Mouse (Mus musculus): ENCODE results near the gene Pla2g6. TPM values are rescaled to one million over a fixed set of nuclear protein-coding genes. Genes with fewer than 3 reads are reported as not detected.

Pla2g6 gene
- polyA plus RNA-seq, 1 experiment from 2014 or later = 24.0 TPM

DNA sequence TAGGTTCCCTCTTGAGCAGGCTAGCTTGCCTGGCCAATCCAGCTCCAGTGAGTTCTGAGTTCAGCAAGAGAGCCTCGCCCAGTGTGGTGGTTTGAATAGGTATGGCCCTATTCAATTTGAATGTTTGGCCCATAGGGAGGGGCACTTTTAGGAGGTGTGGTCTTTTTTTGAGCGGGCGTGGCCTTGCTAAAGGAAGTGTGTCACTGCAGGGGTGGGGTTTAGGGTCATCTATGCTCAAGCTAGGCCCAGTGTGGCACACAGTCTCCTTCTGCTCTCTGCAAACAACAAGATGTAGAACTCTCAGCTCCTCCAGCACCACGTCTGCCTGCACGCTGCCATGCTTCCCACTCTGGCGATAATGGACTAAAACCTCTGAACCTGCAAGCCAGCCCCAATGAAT, 64.5 kb downstream of the Pla2g6 start:
- no peak for ATAC-seq (ENCODE audit: low read depth)
- peaks cover 9% of the 10 kb centered on the region for H3K4me1 ChIP-seq (ENCODE audit: control insufficient read depth, insufficient read depth, low read length)
- H3K4me2 ChIP-seq (ENCODE audit: low read depth, low read length) = no peak overlapping the region
- 91% methylated on average over 6 of the region's 6 CpGs for WGBS
- no peaks in the 10 kb centered on the region for H3K9me3 ChIP-seq (ENCODE audit: control insufficient read depth, low read length)
- no peak overlapping the region for H3K9ac ChIP-seq (replicated peaks; ENCODE audit: low read depth, low read length)
- H3K27ac ChIP-seq (ENCODE audit: low read depth, low read length) = no peak overlapping the region
- H3K4me3 ChIP-seq (ENCODE audit: low read depth, low read length) = no peak overlapping the region
- no peaks in the 10 kb centered on the region for H3K36me3 ChIP-seq (ENCODE audit: control insufficient read depth, insufficient read depth, low read length)
- H3K27me3 ChIP-seq (ENCODE audit: control insufficient read depth, insufficient read depth, low read length) = peaks cover 32% of the 10 kb centered on the region

GRCm38 (mm10) chr15:79262786-79263309, 65.3 kb downstream of the Pla2g6 start:
- no peaks in the 10 kb centered on the region for H3K36me3 ChIP-seq (ENCODE audit: control insufficient read depth, insufficient read depth, low read length)
- no peaks in the 10 kb centered on the region for H3K9me3 ChIP-seq (ENCODE audit: control insufficient read depth, low read length)
- peaks cover 9% of the 10 kb centered on the region for H3K4me1 ChIP-seq (ENCODE audit: control insufficient read depth, insufficient read depth, low read length)
- no peak overlapping the region for H3K27ac ChIP-seq (ENCODE audit: low read depth, low read length)
- peaks cover 32% of the 10 kb centered on the region for H3K27me3 ChIP-seq (ENCODE audit: control insufficient read depth, insufficient read depth, low read length)
- no peak overlapping the region for H3K9ac ChIP-seq (replicated peaks; ENCODE audit: low read depth, low read length)
- no peak overlapping the region for H3K4me2 ChIP-seq (ENCODE audit: low read depth, low read length)
- no peak overlapping the region for H3K4me3 ChIP-seq (ENCODE audit: low read depth, low read length)
- WGBS = 91% methylated on average over 3 of the region's 3 CpGs
- ATAC-seq (ENCODE audit: low read depth) = no peak

DNA sequence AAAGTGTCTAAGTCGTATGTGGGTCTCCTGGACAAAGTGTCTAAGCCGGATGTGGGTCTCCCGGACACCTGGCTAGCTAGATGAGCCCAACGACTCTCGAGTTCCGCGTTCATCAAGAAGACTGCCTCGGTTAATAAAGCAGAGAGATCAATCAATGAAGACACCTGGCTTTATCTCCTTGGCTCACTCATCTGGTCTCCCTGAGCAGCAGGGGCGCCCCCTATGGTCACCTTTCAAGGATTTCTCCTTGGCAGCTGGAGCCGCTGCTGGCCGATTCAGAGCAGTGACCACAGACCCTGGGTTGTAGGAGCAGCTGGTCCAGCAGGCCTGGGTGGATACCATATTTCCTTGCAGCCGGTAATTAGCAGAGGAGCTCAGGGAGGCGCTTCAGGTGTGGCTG, 65.8 kb downstream of the Pla2g6 start:
- H3K4me1 ChIP-seq (ENCODE audit: control insufficient read depth, insufficient read depth, low read length) = peaks cover 9% of the 10 kb centered on the region
- H3K27me3 ChIP-seq (ENCODE audit: control insufficient read depth, insufficient read depth, low read length) = peaks cover 32% of the 10 kb centered on the region
- peak overlapping the region; percentile 47 for H3K4me3 ChIP-seq (ENCODE audit: low read depth, low read length)
- H3K27ac ChIP-seq (ENCODE audit: low read depth, low read length) = no peak overlapping the region
- no peak for ATAC-seq (ENCODE audit: low read depth)
- peak overlapping the region; percentile 94 for H3K4me2 ChIP-seq (ENCODE audit: low read depth, low read length)
- 19% methylated on average over 13 of the region's 13 CpGs for WGBS
- H3K9ac ChIP-seq (replicated peaks; ENCODE audit: low read depth, low read length) = no peak overlapping the region
- no peaks in the 10 kb centered on the region for H3K9me3 ChIP-seq (ENCODE audit: control insufficient read depth, low read length)
- no peaks in the 10 kb centered on the region for H3K36me3 ChIP-seq (ENCODE audit: control insufficient read depth, insufficient read depth, low read length)

DNA sequence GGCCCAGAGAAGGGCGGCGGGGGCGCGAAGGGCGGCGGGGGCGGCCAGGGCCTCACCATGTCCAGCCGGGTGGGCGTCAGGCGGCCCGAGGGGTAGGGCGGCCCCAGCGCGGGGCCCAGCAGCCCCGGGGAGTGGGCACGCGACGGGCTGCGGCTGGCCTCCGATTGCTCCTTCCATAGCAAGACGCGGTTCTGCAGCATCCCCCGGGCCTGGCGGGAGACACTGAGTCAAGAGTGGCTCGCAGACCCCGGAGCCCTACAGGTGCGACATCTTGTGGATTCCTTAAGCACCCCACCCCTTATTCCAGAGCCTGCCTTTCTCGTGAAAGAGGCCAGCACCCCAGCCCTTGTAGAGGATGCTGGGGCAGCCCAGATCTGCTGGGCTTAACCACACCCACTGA, 66.4 kb downstream of the Pla2g6 start:
- H3K36me3 ChIP-seq (ENCODE audit: control insufficient read depth, insufficient read depth, low read length) = no peaks in the 10 kb centered on the region
- peak overlapping the region; percentile 72 for H3K9ac ChIP-seq (replicated peaks; ENCODE audit: low read depth, low read length)
- peak; percentile 44; the same call in 1 of the 2 replicates for ATAC-seq (ENCODE audit: low read depth)
- peak overlapping the region; percentile 94 for H3K4me2 ChIP-seq (ENCODE audit: low read depth, low read length)
- peaks cover 9% of the 10 kb centered on the region for H3K4me1 ChIP-seq (ENCODE audit: control insufficient read depth, insufficient read depth, low read length)
- WGBS = under 1% methylated on average over 22 of the region's 28 CpGs
- H3K9me3 ChIP-seq (ENCODE audit: control insufficient read depth, low read length) = no peaks in the 10 kb centered on the region
- H3K27ac ChIP-seq (ENCODE audit: low read depth, low read length) = no peak overlapping the region
- H3K4me3 ChIP-seq (ENCODE audit: low read depth, low read length) = peak overlapping the region; percentile 47
- peaks cover 32% of the 10 kb centered on the region for H3K27me3 ChIP-seq (ENCODE audit: control insufficient read depth, insufficient read depth, low read length)

DNA sequence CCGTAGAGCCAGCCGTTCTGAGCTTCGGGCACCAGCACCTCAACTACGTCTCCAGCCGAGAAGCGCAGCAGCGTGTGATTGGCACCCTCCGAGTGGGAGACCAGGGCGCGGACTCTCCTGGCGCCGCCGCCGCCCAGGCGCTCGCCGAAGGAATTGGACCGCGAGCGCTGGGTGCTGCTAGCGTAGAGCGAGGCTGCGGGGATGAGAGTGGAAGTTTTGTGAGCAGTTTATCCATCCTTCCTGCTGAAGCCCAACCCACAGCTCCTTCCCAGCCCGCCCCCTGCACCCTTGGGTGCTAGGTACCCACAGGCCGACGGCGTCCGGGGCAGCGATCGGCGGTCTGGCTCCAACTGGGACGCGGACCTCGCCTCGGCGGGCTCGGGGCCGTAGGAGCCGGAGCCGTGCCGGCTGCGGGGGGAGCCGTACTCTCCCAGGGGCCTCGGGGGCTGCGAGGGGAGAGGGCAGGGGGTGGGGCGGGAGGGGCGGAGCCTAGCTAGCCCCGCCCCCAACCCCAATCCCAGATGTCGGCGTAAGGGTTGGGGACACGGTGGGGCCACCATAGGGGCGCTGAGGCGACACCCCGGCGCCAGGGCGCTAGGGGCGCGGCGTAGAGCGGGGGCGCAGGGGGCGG, 67.0 kb downstream of the Pla2g6 start:
- Histone ChIP-seq H3K27ac (ENCODE audit: low read depth, low read length) (no peak overlapping the region), H3K4me1 (ENCODE audit: control insufficient read depth, insufficient read depth, low read length) (peaks cover 9% of the 10 kb centered on the region), H3K36me3 (ENCODE audit: control insufficient read depth, insufficient read depth, low read length) (no peaks in the 10 kb centered on the region), H3K9ac (replicated peaks; ENCODE audit: low read depth, low read length) (peak overlapping the region; percentile 72), H3K27me3 (ENCODE audit: control insufficient read depth, insufficient read depth, low read length) (peaks cover 32% of the 10 kb centered on the region), H3K4me2 (ENCODE audit: low read depth, low read length) (peak overlapping the region; percentile 94), H3K4me3 (ENCODE audit: low read depth, low read length) (peak overlapping the region; percentile 47), H3K9me3 (ENCODE audit: control insufficient read depth, low read length) (no peaks in the 10 kb centered on the region)
- under 1% methylated on average over 57 of the region's 62 CpGs for WGBS
- peak; percentile 73 for ATAC-seq (ENCODE audit: low read depth)

DNA sequence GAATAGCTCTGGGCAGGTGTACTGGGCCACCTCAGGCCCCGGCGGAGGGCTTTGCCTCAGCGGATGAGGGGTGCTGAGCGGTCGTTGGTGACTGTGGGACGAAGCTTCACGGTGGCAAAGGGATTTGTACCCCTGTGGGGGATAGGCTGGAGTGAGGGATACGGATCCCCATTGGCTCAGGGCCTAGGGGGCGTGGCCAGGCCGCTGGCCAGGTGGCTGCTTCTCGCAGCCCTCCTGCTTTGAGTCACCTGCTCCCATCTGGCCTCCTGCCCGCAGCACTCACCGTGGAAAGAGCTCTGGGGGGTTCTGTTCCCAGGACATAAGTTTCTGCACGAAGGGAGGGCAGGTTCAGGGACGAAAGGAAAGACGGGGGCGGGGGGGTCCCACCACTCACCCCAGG, 69.7 kb downstream of the Pla2g6 start:
- ATAC-seq (ENCODE audit: low read depth) = no peak
- H3K4me3 ChIP-seq (ENCODE audit: low read depth, low read length) = no peak overlapping the region
- 28% methylated on average over 17 of the region's 17 CpGs for WGBS
- H3K4me1 ChIP-seq (ENCODE audit: control insufficient read depth, insufficient read depth, low read length) = peaks cover 9% of the 10 kb centered on the region
- H3K36me3 ChIP-seq (ENCODE audit: control insufficient read depth, insufficient read depth, low read length) = no peaks in the 10 kb centered on the region
- no peak overlapping the region for H3K4me2 ChIP-seq (ENCODE audit: low read depth, low read length)
- no peak overlapping the region for H3K9ac ChIP-seq (replicated peaks; ENCODE audit: low read depth, low read length)
- H3K9me3 ChIP-seq (ENCODE audit: control insufficient read depth, low read length) = no peaks in the 10 kb centered on the region
- H3K27ac ChIP-seq (ENCODE audit: low read depth, low read length) = no peak overlapping the region
- H3K27me3 ChIP-seq (ENCODE audit: control insufficient read depth, insufficient read depth, low read length) = peaks cover 32% of the 10 kb centered on the region

DNA sequence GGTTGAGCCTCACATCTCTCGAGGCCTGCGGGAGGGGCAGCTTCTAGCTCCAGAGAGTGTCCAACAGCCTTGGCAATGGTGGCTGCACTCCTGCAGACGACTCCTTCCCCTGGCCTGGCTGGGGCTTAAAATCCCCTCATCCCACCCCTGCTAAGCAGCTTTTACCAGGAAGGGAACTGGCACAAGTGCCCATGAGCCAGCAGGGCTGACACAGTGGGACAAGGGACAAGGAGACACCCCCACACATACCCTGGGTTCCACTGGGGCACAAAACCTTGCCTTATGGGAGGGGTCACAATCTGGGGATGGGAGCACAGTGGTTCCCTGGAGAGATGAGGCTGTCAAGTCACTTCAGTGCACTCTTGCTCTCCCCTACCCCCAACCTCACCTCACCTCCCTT, 73.5 kb downstream of the Pla2g6 start, which contains the start of gene Slc16a8:
Gene Slc16a8 (minus strand): TSS at position 101 of the 400 bp plus-strand sequence.
- H3K9ac ChIP-seq (replicated peaks; ENCODE audit: low read depth, low read length) = no peak within 1 kb of the TSS
- H3K4me3 ChIP-seq (ENCODE audit: low read depth, low read length) = no peak within 1 kb of the TSS
- WGBS = 47% methylated on average over 3 of the region's 3 CpGs
- H3K4me2 ChIP-seq (ENCODE audit: low read depth, low read length) = no peak within 1 kb of the TSS
- H3K9me3 ChIP-seq (ENCODE audit: control insufficient read depth, low read length) = no peaks in the 10 kb centered on the region
- peaks cover 10% of the 10 kb centered on the region for H3K27me3 ChIP-seq (ENCODE audit: control insufficient read depth, insufficient read depth, low read length)
- H3K4me1 ChIP-seq (ENCODE audit: control insufficient read depth, insufficient read depth, low read length) = no peaks in the 10 kb centered on the region
- ATAC-seq (ENCODE audit: low read depth) = no peak
- no peak within 1 kb of the TSS for H3K27ac ChIP-seq (ENCODE audit: low read depth, low read length)
- no peaks in the 10 kb centered on the region for H3K36me3 ChIP-seq (ENCODE audit: control insufficient read depth, insufficient read depth, low read length)

GRCm38 (mm10) chr15:79252580-79252979, 75.6 kb downstream of the Pla2g6 start:
- Histone ChIP-seq H3K27me3 (ENCODE audit: control insufficient read depth, insufficient read depth, low read length) (peaks cover 9% of the 10 kb centered on the region), H3K9me3 (ENCODE audit: control insufficient read depth, low read length) (no peaks in the 10 kb centered on the region), H3K4me1 (ENCODE audit: control insufficient read depth, insufficient read depth, low read length) (no peaks in the 10 kb centered on the region), H3K9ac (replicated peaks; ENCODE audit: low read depth, low read length) (peak overlapping the region; percentile 49), H3K27ac (ENCODE audit: low read depth, low read length) (no peak overlapping the region), H3K36me3 (ENCODE audit: control insufficient read depth, insufficient read depth, low read length) (peaks cover 13% of the 10 kb centered on the region; the same call in 1 of the 2 replicates), H3K4me3 (ENCODE audit: low read depth, low read length) (peak overlapping the region; percentile 23), H3K4me2 (ENCODE audit: low read depth, low read length) (peak overlapping the region; percentile 53)
- WGBS = 27% methylated on average over 23 of the region's 24 CpGs
- no peak for ATAC-seq (ENCODE audit: low read depth)

- Histone ChIP-seq H3K4me1 (ENCODE audit: control insufficient read depth, insufficient read depth, low read length) (no peaks in the 10 kb centered on the region), H3K36me3 (ENCODE audit: control insufficient read depth, insufficient read depth, low read length) (peaks cover 14% of the 10 kb centered on the region; the same call in 1 of the 2 replicates), H3K27ac (ENCODE audit: low read depth, low read length) (no peak overlapping the region), H3K9ac (replicated peaks; ENCODE audit: low read depth, low read length) (peak overlapping the region; percentile 49), H3K9me3 (ENCODE audit: control insufficient read depth, low read length) (no peaks in the 10 kb centered on the region), H3K27me3 (ENCODE audit: control insufficient read depth, insufficient read depth, low read length) (peaks cover 9% of the 10 kb centered on the region), H3K4me3 (ENCODE audit: low read depth, low read length) (peak overlapping the region; percentile 23), H3K4me2 (ENCODE audit: low read depth, low read length) (peak overlapping the region; percentile 53)
- WGBS = 2% methylated on average over 59 of the region's 61 CpGs
- ATAC-seq (ENCODE audit: low read depth) = peak; percentile 65
These were observed 76.3 kb downstream of the Pla2g6 start for GRCm38 (mm10) chr15:79251781-79252491.

Measured in neural tube, embryonic 14.5 days (tissue).